Mouse (Mus musculus) right cerebral cortex, adult 18-20 months (tissue): ENCODE results near the gene Ptpre.
"Not testable (repeated sequence)": the region's sequence is repeated elsewhere in the genome, so short reads cannot be mapped to it uniquely, and the experiment has no call there.

Experiments used
- DNase-seq: peaks from one replicate; pipeline ENCODE4 v3.0.0; 2022; ENCODE audit warnings: mixed read lengths

Ptpre gene

GRCm38 (mm10) chr7:135650061-135650460 is 112.8 kb downstream of the Ptpre start:
- no peak for DNase-seq

DNA sequence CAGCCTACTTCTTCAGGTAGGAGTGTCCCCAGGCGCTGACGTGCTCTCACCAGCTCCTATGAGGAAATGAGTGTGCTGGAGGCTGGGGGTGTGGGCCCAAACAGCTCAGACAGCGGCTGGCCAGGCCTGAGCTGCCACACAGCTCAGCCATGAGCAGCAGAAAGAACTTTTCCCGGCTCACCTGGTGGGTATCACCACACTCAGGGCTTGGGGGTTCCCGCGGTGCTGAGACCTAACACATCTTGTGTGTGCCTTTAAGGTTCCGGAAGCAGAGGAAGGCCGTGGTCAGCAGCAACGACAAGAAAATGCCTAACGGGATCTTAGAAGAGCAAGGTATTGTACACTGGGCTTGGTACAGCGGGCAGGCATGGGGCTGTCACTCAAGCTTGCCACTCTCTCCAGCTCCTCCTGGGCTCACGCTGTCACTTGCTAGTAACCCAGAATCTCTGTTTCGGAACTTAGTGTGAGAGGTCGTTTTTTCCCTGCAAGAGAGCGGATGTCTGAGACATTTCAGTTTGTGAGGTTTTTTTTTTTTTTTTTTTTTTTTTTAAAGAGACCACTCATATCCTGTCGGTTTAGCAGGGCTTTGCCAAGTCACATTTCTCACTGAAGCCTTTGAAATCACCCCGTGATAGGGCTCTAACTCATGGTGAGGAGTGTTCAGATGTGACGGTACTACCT is 114.7 kb downstream of the Ptpre start:
- no peak for DNase-seq

DNA sequence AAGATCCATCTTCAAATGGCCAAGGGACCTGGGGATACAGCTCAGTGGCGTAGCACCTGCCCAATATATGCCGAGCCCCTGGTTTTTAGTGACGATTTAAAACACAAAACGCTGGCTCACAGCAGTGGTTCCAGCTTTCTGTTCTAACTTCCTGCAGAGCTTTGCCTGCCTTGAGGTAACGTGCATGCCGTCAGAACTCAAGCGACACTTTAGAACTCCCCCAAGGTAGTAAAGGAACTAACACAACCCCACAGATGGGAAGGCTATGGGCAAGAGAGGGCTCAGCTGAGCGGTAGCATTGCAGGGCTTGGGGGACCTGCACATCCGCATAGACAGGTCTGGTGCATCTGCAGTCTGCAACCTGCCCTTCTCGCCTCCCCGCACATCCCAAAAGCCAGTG is 115.5 kb downstream of the Ptpre start:
- DNase-seq: no peak

DNA sequence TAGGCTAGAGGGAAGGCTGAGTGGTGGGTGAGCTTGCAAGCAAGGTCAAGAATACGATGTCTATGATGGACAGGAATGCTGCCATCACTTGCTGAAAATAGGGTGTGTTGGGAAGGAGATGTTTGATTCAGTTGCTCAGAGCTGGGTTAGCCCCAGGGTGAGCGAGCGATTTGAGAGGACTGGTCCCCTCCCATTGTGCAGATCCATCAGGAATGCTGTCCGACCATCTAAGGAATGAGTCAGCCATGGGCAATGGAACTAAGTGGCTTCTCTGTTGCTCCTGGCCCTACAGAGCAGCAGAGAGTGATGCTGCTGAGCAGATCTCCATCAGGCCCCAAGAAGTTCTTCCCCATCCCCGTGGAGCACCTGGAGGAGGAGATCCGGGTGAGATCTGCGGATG is 116.3 kb downstream of the Ptpre start:
- DNase-seq: no peak

- no peak for DNase-seq
Measured at GRCm38 (mm10) chr7:135654288-135654687, 117.0 kb downstream of the Ptpre start.

- DNase-seq: no peak
Measured at GRCm38 (mm10) chr7:135655113-135655512, 117.8 kb downstream of the Ptpre start.

- no peak for DNase-seq
Measured at GRCm38 (mm10) chr7:135658150-135658549, 120.9 kb downstream of the Ptpre start.

DNA sequence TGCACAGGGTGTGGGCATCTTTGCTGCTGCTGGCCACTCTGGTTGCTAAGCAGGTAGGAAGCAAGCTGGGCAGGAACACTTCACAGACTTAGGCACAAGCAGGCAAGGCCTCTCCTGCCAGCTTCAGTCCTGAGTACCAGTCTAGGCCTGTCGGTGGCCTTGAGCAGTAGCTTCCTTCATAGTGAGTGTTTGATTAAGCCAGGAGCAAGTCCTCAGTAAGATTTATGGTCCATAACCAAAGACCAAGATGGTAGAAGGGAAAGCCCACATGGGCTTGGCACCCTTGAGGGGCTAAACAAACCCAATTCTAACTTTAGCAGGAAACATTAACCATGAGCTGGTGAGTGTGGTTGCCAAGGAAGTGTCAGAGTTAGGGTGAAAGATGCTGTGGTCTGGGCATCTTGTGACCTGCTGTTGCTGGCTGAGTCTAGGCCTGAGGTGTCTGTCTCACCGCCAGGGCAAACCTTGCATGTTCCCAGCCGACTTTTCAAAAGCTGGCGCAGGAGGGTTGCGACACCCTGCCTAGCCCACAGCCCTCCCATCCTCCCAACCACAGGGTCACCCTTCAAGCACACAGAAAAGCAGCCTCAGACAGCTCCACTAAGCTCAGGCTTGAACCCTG is 122.1 kb downstream of the Ptpre start:
- no peak for DNase-seq

- DNase-seq: no peak
Measured at GRCm38 (mm10) chr7:135660314-135660713, 123.0 kb downstream of the Ptpre start.

DNA sequence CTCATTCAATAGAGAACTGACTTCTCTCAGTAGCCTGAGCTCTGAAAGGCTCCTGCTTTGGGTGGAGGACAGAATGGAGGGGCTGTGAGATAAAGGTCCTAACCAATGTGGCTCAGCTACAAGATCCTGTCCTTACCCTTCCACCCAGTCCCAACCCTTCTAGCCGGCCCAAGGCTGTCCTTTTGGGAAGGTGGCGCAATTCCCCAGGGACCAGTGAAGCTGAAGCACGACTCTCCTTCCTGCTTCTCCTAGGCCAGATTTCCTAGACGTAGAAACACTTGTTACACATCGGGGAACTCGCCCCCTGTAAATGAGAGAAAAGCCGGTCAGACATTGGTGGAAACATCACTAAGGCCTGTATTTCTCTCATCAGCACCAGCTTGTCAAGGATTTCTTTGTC is 126.9 kb downstream of the Ptpre start:
- no peak for DNase-seq

- no peak for DNase-seq
Measured at GRCm38 (mm10) chr7:135666314-135666713, 129.0 kb downstream of the Ptpre start.

DNA sequence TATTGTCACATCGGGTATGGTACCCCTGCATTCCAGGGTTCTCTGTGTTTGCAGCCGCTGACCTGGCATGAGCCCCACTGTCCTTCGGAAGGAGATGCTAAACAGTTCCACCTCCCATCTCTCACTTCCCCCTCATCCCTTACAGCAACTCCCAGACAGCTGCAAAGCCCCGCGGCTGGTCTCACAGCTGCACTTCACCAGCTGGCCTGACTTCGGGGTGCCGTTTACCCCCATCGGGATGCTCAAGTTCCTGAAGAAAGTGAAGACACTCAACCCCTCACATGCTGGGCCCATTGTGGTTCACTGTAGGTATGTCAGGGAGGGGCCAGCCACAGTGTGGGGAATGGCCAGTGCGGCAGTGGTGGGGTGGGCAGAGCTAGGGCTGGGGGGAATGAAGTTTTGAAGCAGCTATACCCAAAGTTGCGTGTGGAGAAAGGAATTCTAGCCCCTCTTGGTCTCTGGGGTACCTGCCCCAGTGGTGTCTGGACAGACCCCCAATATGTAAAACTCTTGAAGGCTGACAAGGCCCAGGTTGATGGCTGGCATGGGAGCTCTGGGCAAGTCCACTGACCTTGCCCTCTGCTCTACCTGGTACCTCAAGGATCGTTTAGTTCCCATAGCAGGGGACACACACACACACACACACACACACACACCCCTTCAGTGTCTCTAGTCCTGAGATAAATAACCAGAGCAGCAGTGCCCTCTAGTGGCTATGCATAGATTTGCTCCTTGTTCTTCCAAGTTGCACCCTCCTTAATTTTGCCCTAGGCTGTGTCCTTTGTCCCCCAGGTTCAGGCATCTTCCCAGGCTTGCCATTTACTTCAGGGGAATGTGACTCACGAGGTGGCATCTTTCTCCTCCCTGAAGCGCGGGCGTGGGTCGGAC is 131.8 kb downstream of the Ptpre start:
- peak; percentile 40 for DNase-seq

DNA sequence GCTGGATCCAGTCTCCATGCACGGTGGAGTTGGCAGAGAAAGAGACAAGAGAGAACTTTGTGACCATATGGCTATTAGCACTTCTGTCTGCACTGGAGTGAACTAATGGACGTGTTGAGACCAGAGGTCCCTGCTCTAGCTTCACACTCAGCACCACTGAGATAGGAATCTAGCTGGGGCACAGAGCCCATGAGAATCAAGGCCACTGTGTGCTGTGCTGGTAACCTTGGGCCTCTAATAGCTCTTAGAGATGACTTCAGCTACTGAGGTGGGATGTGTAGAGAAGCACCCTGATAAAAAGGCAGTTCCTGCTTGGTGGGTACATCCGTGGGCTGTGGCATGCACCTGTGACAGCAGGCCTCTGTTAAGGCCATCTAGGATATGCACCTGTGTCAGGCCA is 136.3 kb downstream of the Ptpre start:
- DNase-seq: no peak

- no peak for DNase-seq
Measured at GRCm38 (mm10) chr7:135676722-135677121, 139.4 kb downstream of the Ptpre start.

DNA sequence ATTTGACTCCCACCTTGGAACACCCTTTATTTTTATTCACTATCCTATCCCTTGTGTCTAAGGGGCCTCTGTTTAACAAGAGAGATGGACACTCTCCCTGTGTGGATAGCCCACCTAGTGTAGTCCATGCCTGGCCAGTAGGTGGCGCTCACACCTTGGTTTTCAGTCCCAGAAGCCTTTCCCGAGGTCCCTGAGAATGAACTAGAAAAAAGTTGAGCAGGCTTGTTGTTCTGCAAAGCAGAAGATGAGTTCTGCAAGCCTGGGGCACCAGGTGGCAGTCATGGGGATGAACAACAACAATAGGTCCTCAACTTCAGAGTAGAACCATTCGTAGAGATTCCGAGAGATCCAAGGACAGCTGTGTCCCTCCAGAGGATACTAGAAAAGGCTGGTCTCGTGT is 143.1 kb downstream of the Ptpre start:
- DNase-seq: no peak

DNA sequence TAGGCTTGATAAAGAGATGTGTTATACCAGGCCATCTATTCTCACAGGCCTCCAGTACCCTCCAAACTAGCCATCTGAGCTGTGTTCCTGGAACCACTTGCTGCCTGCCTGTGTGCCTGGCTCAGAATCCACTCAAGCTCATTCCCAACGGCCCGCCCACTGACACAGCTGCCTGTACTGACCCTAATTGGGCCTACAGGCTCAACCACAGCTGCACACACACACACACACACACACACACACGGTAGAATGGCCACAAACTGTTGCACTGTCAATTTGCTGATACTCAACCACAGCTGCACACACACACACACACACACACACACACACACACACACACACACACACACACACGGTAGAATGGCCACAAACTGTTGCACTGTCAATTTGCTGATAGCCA is 146.8 kb downstream of the Ptpre start:
- DNase-seq: not testable (repeated sequence)

- no peak for DNase-seq
Measured at GRCm38 (mm10) chr7:135684938-135685337, 147.7 kb downstream of the Ptpre start.

DNA sequence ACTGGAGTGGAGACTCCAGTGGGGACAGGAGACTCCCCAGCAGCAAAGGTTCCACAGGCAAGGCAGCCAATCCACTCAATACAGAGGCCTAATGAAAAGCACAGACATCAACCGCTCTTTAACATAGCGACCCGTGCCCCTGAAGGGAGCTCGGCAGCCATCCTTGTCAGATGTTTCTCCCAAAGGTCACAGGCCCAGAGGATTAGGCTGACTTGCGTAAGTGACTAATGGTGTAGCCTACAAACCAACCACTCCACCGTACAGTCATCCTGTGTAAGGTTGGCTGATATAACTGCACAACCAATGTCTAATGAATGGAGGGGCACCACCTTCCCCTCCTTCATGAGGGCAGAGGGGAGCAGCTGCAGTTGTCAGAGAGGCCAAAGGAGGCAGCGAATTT is 152.1 kb downstream of the Ptpre start:
- no peak for DNase-seq

- DNase-seq: no peak
Measured at GRCm38 (mm10) chr7:135691941-135692340, 154.7 kb downstream of the Ptpre start.

- no peak for DNase-seq
Measured at GRCm38 (mm10) chr7:135694130-135694529, 156.8 kb downstream of the Ptpre start.

- no peak for DNase-seq
Measured at GRCm38 (mm10) chr7:135694796-135695195, 157.5 kb downstream of the Ptpre start.

- no peak for DNase-seq
Measured at GRCm38 (mm10) chr7:135696127-135696526, 158.8 kb downstream of the Ptpre start.

DNA sequence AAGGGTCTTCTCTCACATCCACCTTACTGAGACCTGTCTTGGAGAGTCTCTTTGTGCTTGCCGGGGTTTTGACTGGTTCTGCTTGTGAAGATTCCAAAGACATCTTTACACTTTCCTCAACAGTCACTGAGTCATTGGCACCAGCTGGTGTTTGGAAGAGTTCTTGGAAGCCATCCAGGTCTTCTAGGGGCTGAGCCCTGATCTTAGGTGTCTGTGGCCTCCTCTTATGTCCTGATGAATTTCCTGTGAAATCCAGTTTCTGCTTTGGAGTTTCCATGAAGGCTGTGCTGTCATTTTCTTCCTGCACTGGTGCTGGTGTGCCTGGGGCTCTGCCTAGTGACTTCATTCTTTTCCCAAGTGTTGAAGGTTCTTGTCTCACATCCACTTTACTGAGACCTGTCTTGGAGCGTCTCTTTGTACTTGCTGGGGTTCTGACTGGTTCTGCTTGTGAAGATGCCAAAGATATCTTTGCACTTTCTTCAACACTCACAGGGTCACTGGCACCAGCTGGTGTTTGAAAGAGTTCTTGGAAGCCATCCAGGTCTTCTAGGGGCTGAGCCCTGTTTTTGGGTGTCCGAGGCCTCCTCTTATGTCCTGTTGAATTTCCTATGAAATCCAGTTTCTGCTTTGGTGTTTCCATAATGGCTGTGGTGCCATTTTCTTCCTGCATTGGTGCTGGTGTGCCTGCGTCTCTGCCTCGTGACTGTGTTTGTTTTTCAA is 159.9 kb downstream of the Ptpre start:
- DNase-seq: peak; percentile 9
